Mouse (Mus musculus): ENCODE measurements around the gene Gal3st1.
"Not testable (repeated sequence)": the region's sequence is repeated elsewhere in the genome, so short reads cannot be mapped to it uniquely, and the experiment has no call there.

Gene Gal3st1

GRCm38 (mm10) chr11:3982275-3983209, 894 bp upstream of the Gal3st1 start:
- DNase-seq (ENCODE audit: low spot score) = no peak

- DNase-seq (ENCODE audit: low spot score) = no peak
Observed at GRCm38 (mm10) chr11:3983863-3984745, 668 bp downstream of the Gal3st1 start.

GRCm38 (mm10) chr11:3989748-3990147, 6.3 kb downstream of the Gal3st1 start:
- no peak for DNase-seq (ENCODE audit: low spot score)

- no peak for DNase-seq (ENCODE audit: low spot score)
Observed at GRCm38 (mm10) chr11:3993132-3993531, 9.7 kb downstream of the Gal3st1 start.

GRCm38 (mm10) chr11:3993914-3994313, 10.5 kb downstream of the Gal3st1 start:
- no peak for DNase-seq (ENCODE audit: low spot score)

GRCm38 (mm10) chr11:3995511-3995910, 12.1 kb downstream of the Gal3st1 start:
- DNase-seq (ENCODE audit: low spot score) = no peak

GRCm38 (mm10) chr11:3996840-3997239, 13.4 kb downstream of the Gal3st1 start:
- DNase-seq (ENCODE audit: low spot score) = no peak

- DNase-seq (ENCODE audit: low spot score) = no peak
Observed at GRCm38 (mm10) chr11:3997978-3998720, 14.7 kb downstream of the Gal3st1 start.

GRCm38 (mm10) chr11:3999547-3999946, 16.1 kb downstream of the Gal3st1 start:
- no peak for DNase-seq (ENCODE audit: low spot score)

- DNase-seq (ENCODE audit: low spot score) = peak; percentile 37
Observed at GRCm38 (mm10) chr11:4001603-4002002, 18.2 kb downstream of the Gal3st1 start.

GRCm38 (mm10) chr11:4005220-4005805, 21.9 kb downstream of the Gal3st1 start:
- no peak for DNase-seq (ENCODE audit: low spot score)

GRCm38 (mm10) chr11:4006462-4006861, 23.0 kb downstream of the Gal3st1 start:
- DNase-seq (ENCODE audit: low spot score) = no peak

- DNase-seq (ENCODE audit: low spot score) = no peak
Observed at GRCm38 (mm10) chr11:4012616-4013015, 29.2 kb downstream of the Gal3st1 start.

- not testable (repeated sequence) for DNase-seq (ENCODE audit: low spot score)
Observed at GRCm38 (mm10) chr11:4015796-4016195, 32.4 kb downstream of the Gal3st1 start.

- not testable (repeated sequence) for DNase-seq (ENCODE audit: low spot score)
Observed at GRCm38 (mm10) chr11:4022111-4022510, 38.7 kb downstream of the Gal3st1 start.

- DNase-seq (ENCODE audit: low spot score) = no peak
Observed at GRCm38 (mm10) chr11:4023321-4023720, 39.9 kb downstream of the Gal3st1 start.

- DNase-seq (ENCODE audit: low spot score) = no peak
Observed at GRCm38 (mm10) chr11:4027066-4027465, 43.6 kb downstream of the Gal3st1 start.

- DNase-seq (ENCODE audit: low spot score) = no peak
Observed at GRCm38 (mm10) chr11:4027561-4028334, 44.3 kb downstream of the Gal3st1 start.

- no peak for DNase-seq (ENCODE audit: low spot score)
Observed at GRCm38 (mm10) chr11:4029343-4029742, 45.9 kb downstream of the Gal3st1 start.

GRCm38 (mm10) chr11:4031126-4031941, 47.9 kb downstream of the Gal3st1 start, which contains the start of gene Sec14l4:
Sec14l4 (plus strand) TSS chr11:4031462.
- no peak for DNase-seq (ENCODE audit: low spot score)

Data from c-Kit-positive CD71-positive TER-119-positive erythroid progenitor cells, embryonic 14.5 days (primary cell).